Mouse (Mus musculus): Measurements from ENCODE around the gene Rab44. TPM values are rescaled to one million over a fixed set of nuclear protein-coding genes. Genes with fewer than 3 reads are reported as not detected.
A peak's percentile ranks its signal among the peaks of the same experiment; 100 is the strongest.

The Rab44 gene
- polyA plus RNA-seq, 1 experiment from 2014 or later, result not detected

- Histone ChIP-seq H3K9me3 (ENCODE audit: control insufficient read depth, low read length) (no peaks in the 10 kb centered on the region), H3K9ac (replicated peaks; ENCODE audit: low read depth, low read length) (0 out of 2 replicates have a peak overlapping the region, but pooled peaks have one; percentile 19), H3K27ac (ENCODE audit: low read length) (peak overlapping the region; percentile 37), H3K27me3 (replicated peaks; ENCODE audit: control insufficient read depth, insufficient read depth, low read length) (no peaks in the 10 kb centered on the region), H3K36me3 (ENCODE audit: control insufficient read depth, insufficient read depth) (no peaks in the 10 kb centered on the region), H3K4me2 (ENCODE audit: low read length) (no peak overlapping the region), H3K4me3 (replicated peaks; ENCODE audit: low read length) (no peak overlapping the region), H3K4me1 (replicated peaks; ENCODE audit: control insufficient read depth, insufficient read depth, low read length) (peaks cover 14% of the 10 kb centered on the region)
- 39% methylated on average over 8 of the region's 8 CpGs for WGBS
- ATAC-seq, result no peak
Observed at GRCm38 (mm10) chr17:29165967-29166578, 52.1 kb downstream of the Rab44 start.

- H3K27ac ChIP-seq (ENCODE audit: low read length), result no peak overlapping the region
- ATAC-seq, result no peak
- H3K9ac ChIP-seq (replicated peaks; ENCODE audit: low read depth, low read length), result no peak overlapping the region
- no peak overlapping the region for H3K4me3 ChIP-seq (replicated peaks; ENCODE audit: low read length)
- peaks cover 14% of the 10 kb centered on the region for H3K4me1 ChIP-seq (replicated peaks; ENCODE audit: control insufficient read depth, insufficient read depth, low read length)
- no peaks in the 10 kb centered on the region for H3K36me3 ChIP-seq (ENCODE audit: control insufficient read depth, insufficient read depth)
- no peaks in the 10 kb centered on the region for H3K27me3 ChIP-seq (replicated peaks; ENCODE audit: control insufficient read depth, insufficient read depth, low read length)
- WGBS, result 67% methylated on average over 6 of the region's 6 CpGs
- H3K9me3 ChIP-seq (ENCODE audit: control insufficient read depth, low read length), result no peaks in the 10 kb centered on the region
- H3K4me2 ChIP-seq (ENCODE audit: low read length), result no peak overlapping the region
Observed at GRCm38 (mm10) chr17:29167371-29167770, 53.4 kb downstream of the Rab44 start.

- 88% methylated on average over 4 of the region's 4 CpGs for WGBS
Observed at GRCm38 (mm10) chr17:29168438-29168837, 54.5 kb downstream of the Rab44 start.

GRCm38 (mm10) chr17:29168996-29169601 lies 55.2 kb downstream of the Rab44 start:
- Histone ChIP-seq H3K4me1 (replicated peaks; ENCODE audit: control insufficient read depth, insufficient read depth, low read length) (peaks cover 14% of the 10 kb centered on the region), H3K9me3 (ENCODE audit: control insufficient read depth, low read length) (no peaks in the 10 kb centered on the region), H3K36me3 (ENCODE audit: control insufficient read depth, insufficient read depth) (no peaks in the 10 kb centered on the region), H3K4me3 (replicated peaks; ENCODE audit: low read length) (no peak overlapping the region), H3K4me2 (ENCODE audit: low read length) (no peak overlapping the region), H3K27me3 (replicated peaks; ENCODE audit: control insufficient read depth, insufficient read depth, low read length) (no peaks in the 10 kb centered on the region), H3K27ac (ENCODE audit: low read length) (no peak overlapping the region), H3K9ac (replicated peaks; ENCODE audit: low read depth, low read length) (no peak overlapping the region)
- WGBS, result 75% methylated on average over 12 of the region's 12 CpGs
- no peak for ATAC-seq

More at GRCm38 (mm10) chr17:29168438-29168837, 54.5 kb downstream of the Rab44 start:
- no peak for ATAC-seq
- no peaks in the 10 kb centered on the region for H3K9me3 ChIP-seq (ENCODE audit: control insufficient read depth, low read length)
- H3K4me1 ChIP-seq (replicated peaks; ENCODE audit: control insufficient read depth, insufficient read depth, low read length), result peaks cover 14% of the 10 kb centered on the region
- H3K27ac ChIP-seq (ENCODE audit: low read length), result no peak overlapping the region
- H3K4me2 ChIP-seq (ENCODE audit: low read length), result no peak overlapping the region
- no peaks in the 10 kb centered on the region for H3K36me3 ChIP-seq (ENCODE audit: control insufficient read depth, insufficient read depth)
- no peak overlapping the region for H3K9ac ChIP-seq (replicated peaks; ENCODE audit: low read depth, low read length)
- no peak overlapping the region for H3K4me3 ChIP-seq (replicated peaks; ENCODE audit: low read length)
- H3K27me3 ChIP-seq (replicated peaks; ENCODE audit: control insufficient read depth, insufficient read depth, low read length), result no peaks in the 10 kb centered on the region

- peaks cover 2% of the 10 kb centered on the region; the same call in 1 of the 2 replicates for H3K4me1 ChIP-seq (replicated peaks; ENCODE audit: control insufficient read depth, insufficient read depth, low read length)
- no peaks in the 10 kb centered on the region for H3K9me3 ChIP-seq (ENCODE audit: control insufficient read depth, low read length)
- no peak for ATAC-seq
- WGBS, result 84% methylated on average over 14 of the region's 14 CpGs
- no peak overlapping the region for H3K9ac ChIP-seq (replicated peaks; ENCODE audit: low read depth, low read length)
- H3K27me3 ChIP-seq (replicated peaks; ENCODE audit: control insufficient read depth, insufficient read depth, low read length), result no peaks in the 10 kb centered on the region
- no peak overlapping the region for H3K4me3 ChIP-seq (replicated peaks; ENCODE audit: low read length)
- H3K27ac ChIP-seq (ENCODE audit: low read length), result no peak overlapping the region
- no peaks in the 10 kb centered on the region for H3K36me3 ChIP-seq (ENCODE audit: control insufficient read depth, insufficient read depth)
- no peak overlapping the region for H3K4me2 ChIP-seq (ENCODE audit: low read length)
Observed at GRCm38 (mm10) chr17:29170431-29171000, 56.6 kb downstream of the Rab44 start.

GRCm38 (mm10) chr17:29171001-29171772 lies 57.2 kb downstream of the Rab44 start:
- Histone ChIP-seq H3K4me3 (replicated peaks; ENCODE audit: low read length) (no peak overlapping the region), H3K4me2 (ENCODE audit: low read length) (no peak overlapping the region), H3K9me3 (ENCODE audit: control insufficient read depth, low read length) (no peaks in the 10 kb centered on the region), H3K9ac (replicated peaks; ENCODE audit: low read depth, low read length) (no peak overlapping the region), H3K27me3 (replicated peaks; ENCODE audit: control insufficient read depth, insufficient read depth, low read length) (no peaks in the 10 kb centered on the region), H3K36me3 (ENCODE audit: control insufficient read depth, insufficient read depth) (no peaks in the 10 kb centered on the region), H3K4me1 (replicated peaks; ENCODE audit: control insufficient read depth, insufficient read depth, low read length) (peaks cover 3% of the 10 kb centered on the region), H3K27ac (ENCODE audit: low read length) (no peak overlapping the region)
- 27% methylated on average over 14 of the region's 14 CpGs for WGBS
- no peak; the same call in 1 of the 2 replicates for ATAC-seq

- 54% methylated on average over 10 of the region's 10 CpGs for WGBS
- Histone ChIP-seq H3K4me1 (replicated peaks; ENCODE audit: control insufficient read depth, insufficient read depth, low read length) (peaks cover 12% of the 10 kb centered on the region), H3K27ac (ENCODE audit: low read length) (no peak overlapping the region), H3K9ac (replicated peaks; ENCODE audit: low read depth, low read length) (no peak overlapping the region), H3K9me3 (ENCODE audit: control insufficient read depth, low read length) (no peaks in the 10 kb centered on the region), H3K4me3 (replicated peaks; ENCODE audit: low read length) (no peak overlapping the region), H3K36me3 (ENCODE audit: control insufficient read depth, insufficient read depth) (no peaks in the 10 kb centered on the region), H3K27me3 (replicated peaks; ENCODE audit: control insufficient read depth, insufficient read depth, low read length) (no peaks in the 10 kb centered on the region), H3K4me2 (ENCODE audit: low read length) (no peak overlapping the region)
- ATAC-seq, result no peak
Observed at GRCm38 (mm10) chr17:29172062-29172461, 58.1 kb downstream of the Rab44 start.

GRCm38 (mm10) chr17:29173165-29173564 lies 59.2 kb downstream of the Rab44 start:
- no peak for ATAC-seq
- WGBS, result 73% methylated on average over 8 of the region's 8 CpGs
- no peak overlapping the region for H3K9ac ChIP-seq (replicated peaks; ENCODE audit: low read depth, low read length)
- H3K27me3 ChIP-seq (replicated peaks; ENCODE audit: control insufficient read depth, insufficient read depth, low read length), result no peaks in the 10 kb centered on the region
- H3K4me2 ChIP-seq (ENCODE audit: low read length), result no peak overlapping the region
- H3K36me3 ChIP-seq (ENCODE audit: control insufficient read depth, insufficient read depth), result no peaks in the 10 kb centered on the region
- no peak overlapping the region for H3K27ac ChIP-seq (ENCODE audit: low read length)
- no peak overlapping the region for H3K4me3 ChIP-seq (replicated peaks; ENCODE audit: low read length)
- no peaks in the 10 kb centered on the region for H3K9me3 ChIP-seq (ENCODE audit: control insufficient read depth, low read length)
- peaks cover 12% of the 10 kb centered on the region for H3K4me1 ChIP-seq (replicated peaks; ENCODE audit: control insufficient read depth, insufficient read depth, low read length)

- Histone ChIP-seq H3K9me3 (ENCODE audit: control insufficient read depth, low read length) (no peaks in the 10 kb centered on the region), H3K27me3 (replicated peaks; ENCODE audit: control insufficient read depth, insufficient read depth, low read length) (no peaks in the 10 kb centered on the region), H3K4me2 (ENCODE audit: low read length) (no peak overlapping the region), H3K36me3 (ENCODE audit: control insufficient read depth, insufficient read depth) (no peaks in the 10 kb centered on the region), H3K4me1 (replicated peaks; ENCODE audit: control insufficient read depth, insufficient read depth, low read length) (peaks cover 12% of the 10 kb centered on the region), H3K27ac (ENCODE audit: low read length) (no peak overlapping the region; the same call in 1 of the 2 replicates), H3K4me3 (replicated peaks; ENCODE audit: low read length) (no peak overlapping the region), H3K9ac (replicated peaks; ENCODE audit: low read depth, low read length) (no peak overlapping the region)
- ATAC-seq, result no peak
- WGBS, result 72% methylated on average over 3 of the region's 3 CpGs
Observed at GRCm38 (mm10) chr17:29175693-29176092, 61.7 kb downstream of the Rab44 start.

Data from forebrain, embryonic 16.5 days (tissue).